Mouse (Mus musculus): ENCODE data around the gene Kcna10.

GRCm38 (mm10) chr3:107150469-107150868 is 32.4 kb upstream of the Kcna10 start:
- TF ChIP-seq POLR2A (IDR thresholded peaks at IDR 0.05; ENCODE audit: control insufficient read depth, extremely low read depth, insufficient read depth, low read length, poor library complexity), result no peak
- TF ChIP-seq CTCF (IDR thresholded peaks at IDR 0.05; ENCODE audit: borderline replicate concordance, control insufficient read depth, extremely low read depth, insufficient read depth, low read length, poor library complexity), result no peak

Data from thymus, adult 2 months (tissue).